Mouse (Mus musculus) embryonic fibroblast, embryonic 13.5 days (primary cell): ENCODE measurements around the gene Scn1b. TPM values are rescaled to one million over a fixed set of nuclear protein-coding genes. Genes with fewer than 3 reads are reported as not detected.

Experiments
- H3K27ac ChIP-seq: 2 replicates; pipeline ENCODE4 v1.5.1; 2012; ENCODE audit warnings: low read length, control low read depth, inconsistent platforms; ENCODE audit not compliant: insufficient read depth
- H3K4me1 ChIP-seq: 2 replicates; pipeline ENCODE4 v1.6.1; 2011; ENCODE audit warnings: low read length; ENCODE audit not compliant: control insufficient read depth, insufficient read depth
- H3K4me3 ChIP-seq: 2 replicates; pipeline ENCODE4 v1.5.1; 2011; ENCODE audit warnings: mild to moderate bottlenecking, control low read depth, low read length; ENCODE audit not compliant: insufficient read depth
- CTCF ChIP-seq: IDR thresholded peaks from 2 replicates; pipeline ENCODE4 v1.5.1; 2011; ENCODE audit warnings: mild to moderate bottlenecking, control low read depth, low read length, moderate library complexity, borderline replicate concordance; ENCODE audit not compliant: insufficient read depth
- POLR2A ChIP-seq: IDR thresholded peaks from 2 replicates; pipeline ENCODE4 v1.6.1; 2011; ENCODE audit warnings: low read depth, mild to moderate bottlenecking, control low read depth, low read length, moderate library complexity
- polyA plus RNA-seq: library from polyadenylated mRNA; stranded (reverse); fragments of >200 nt; gene quantifications from 2 replicates; pipeline ENCODE4 v1.2.4, GENCODE M21; 2011; ENCODE audit warnings: low read depth; ENCODE audit not compliant: missing spikeins, insufficient read length

The Scn1b gene
- polyA plus RNA-seq, 1 experiment = 40.8 TPM

GRCm38 (mm10) chr7:31109091-31109490 is 17.7 kb downstream of the Scn1b start:
- Histone ChIP-seq H3K4me1 (no peaks in the 10 kb centered on the region), H3K27ac (no peak overlapping the region), H3K4me3 (no peak overlapping the region)
- no peak for TF ChIP-seq POLR2A
- TF ChIP-seq CTCF = no peak

GRCm38 (mm10) chr7:31107781-31108180 is 19.0 kb downstream of the Scn1b start:
- Histone ChIP-seq H3K4me3 (no peak overlapping the region), H3K4me1 (no peaks in the 10 kb centered on the region), H3K27ac (no peak overlapping the region)
- TF ChIP-seq CTCF = no peak
- TF ChIP-seq POLR2A = no peak

GRCm38 (mm10) chr7:31106166-31106565 is 20.6 kb downstream of the Scn1b start:
- H3K27ac ChIP-seq = no peak overlapping the region
- no peaks in the 10 kb centered on the region for H3K4me1 ChIP-seq
- no peak for TF ChIP-seq POLR2A
- no peak for TF ChIP-seq CTCF
- H3K4me3 ChIP-seq = no peak overlapping the region

- TF ChIP-seq POLR2A (no peak), CTCF (peak; percentile 59; the same call in 1 of the 2 replicates)
- Histone ChIP-seq H3K4me3 (no peak overlapping the region), H3K27ac (no peak overlapping the region), H3K4me1 (no peaks in the 10 kb centered on the region)
These were observed 21.6 kb downstream of the Scn1b start for GRCm38 (mm10) chr7:31105061-31105768.

GRCm38 (mm10) chr7:31100786-31101185 is 26.0 kb downstream of the Scn1b start:
- Histone ChIP-seq H3K4me3 (no peak overlapping the region), H3K4me1 (no peaks in the 10 kb centered on the region), H3K27ac (no peak overlapping the region)
- TF ChIP-seq POLR2A (no peak), CTCF (no peak)

- no peak for TF ChIP-seq POLR2A
- TF ChIP-seq CTCF = no peak
- Histone ChIP-seq H3K4me3 (no peak overlapping the region), H3K4me1 (no peaks in the 10 kb centered on the region), H3K27ac (no peak overlapping the region)
These were observed 27.2 kb downstream of the Scn1b start for GRCm38 (mm10) chr7:31099612-31099982.

- H3K4me3 ChIP-seq = no peak overlapping the region
- TF ChIP-seq POLR2A (no peak), CTCF (no peak)
- no peaks in the 10 kb centered on the region for H3K4me1 ChIP-seq
- H3K27ac ChIP-seq = no peak overlapping the region
These were observed 27.8 kb downstream of the Scn1b start for GRCm38 (mm10) chr7:31098697-31099611.

GRCm38 (mm10) chr7:31097583-31098248 is 29.1 kb downstream of the Scn1b start:
- TF ChIP-seq POLR2A (0 out of 2 replicates have a peak, but pooled peaks have one; percentile 27), CTCF (peak; percentile 94)
- H3K4me1 ChIP-seq = no peaks in the 10 kb centered on the region
- H3K27ac ChIP-seq = no peak overlapping the region
- H3K4me3 ChIP-seq = no peak overlapping the region

GRCm38 (mm10) chr7:31096892-31097564 is 29.8 kb downstream of the Scn1b start:
- no peak overlapping the region for H3K27ac ChIP-seq
- TF ChIP-seq POLR2A (no peak), CTCF (no peak)

More at GRCm38 (mm10) chr7:31096892-31097564, 29.8 kb downstream of the Scn1b start:
- Histone ChIP-seq H3K4me1 (no peaks in the 10 kb centered on the region), H3K4me3 (no peak overlapping the region)
